Mouse (Mus musculus) G1E (cell line): ENCODE data around the gene Fhad1. TPM values are rescaled to one million over a fixed set of nuclear protein-coding genes. Genes with fewer than 3 reads are reported as not detected.

ENCODE experiments used
- ATAC-seq: 2 replicates; pipeline ENCODE4 v1.8.0; 2016; ENCODE audit warnings: mild to moderate bottlenecking; ENCODE audit not compliant: insufficient number of reproducible peaks, poor library complexity, low FRiP score, severe bottlenecking; ENCODE audit errors: extremely low read depth
- DNase-seq: peaks from one replicate; pipeline ENCODE4 v3.0.0; 2012; ENCODE audit warnings: low spot score
- H3K27me3 ChIP-seq: 2 replicates; pipeline ENCODE4 v1.6.1; 2012; ENCODE audit warnings: mild to moderate bottlenecking, low read length, inconsistent platforms; ENCODE audit not compliant: insufficient read depth
- H3K36me3 ChIP-seq: replicated peaks from 2 replicates; pipeline ENCODE3; 2012; ENCODE audit warnings: mild to moderate bottlenecking, inconsistent platforms
- H3K4me1 ChIP-seq: 2 replicates; pipeline ENCODE4 v1.6.1; 2012; ENCODE audit warnings: low read depth, low read length, inconsistent platforms, mixed read lengths; ENCODE audit not compliant: insufficient read depth
- H3K4me3 ChIP-seq: 2 replicates; pipeline ENCODE4 v1.5.1; 2012; ENCODE audit warnings: low read depth, mild to moderate bottlenecking, inconsistent platforms, low read length, moderate library complexity, mixed read lengths
- H3K9me3 ChIP-seq: replicated peaks from 2 replicates; pipeline ENCODE4 v1.6.1; 2012; ENCODE audit warnings: inconsistent platforms
- CTCF ChIP-seq: IDR thresholded peaks from 2 replicates; pipeline ENCODE4 v1.5.1; 2012; ENCODE audit warnings: low read depth, low read length, inconsistent platforms, mixed read lengths
- GATA1 ChIP-seq: IDR thresholded peaks from 2 replicates; pipeline ENCODE4 v1.6.1; 2012; ENCODE audit warnings: borderline replicate concordance, low read length, inconsistent platforms, mixed read lengths
- GATA2 ChIP-seq: IDR thresholded peaks from 2 replicates; pipeline ENCODE4 v1.6.1; 2012; ENCODE audit warnings: low read depth, low read length, inconsistent platforms, borderline replicate concordance
- POLR2AphosphoS5 ChIP-seq: IDR thresholded peaks from 2 replicates; pipeline ENCODE4 v1.6.1; 2012; ENCODE audit warnings: low read depth, low read length, inconsistent platforms; ENCODE audit not compliant: insufficient replicate concordance
- TAL1 ChIP-seq: conservative IDR thresholded peaks from 2 replicates; pipeline ENCODE4 v1.6.1; 2012; ENCODE audit warnings: low read depth, low read length, inconsistent platforms, mixed read lengths
- polyA plus RNA-seq: library from polyadenylated mRNA; stranded (reverse); fragments of >175 nt; gene quantifications from 2 replicates; pipeline ENCODE4 v1.2.3, GENCODE M21; 2012
- total RNA-seq, 2 experiments: library from RNA; stranded (forward) in 1 of 2; stranded (reverse) in 1 of 2; fragments of 200-1000 nt in 1 of 2; fragments of >200 nt in 1 of 2; fragmentation: Nextera tagmentation in 1 of 2; gene quantifications; 2 replicates each; pipeline ENCODE4 v1.2.3; 2014 to 2017

Fhad1 gene
- total RNA-seq (2014; fragmentation: Nextera tagmentation) = not detected in 2 replicates
- 0.11 TPM in 1 of 2 replicates, not detected in the other for total RNA-seq (2017)
- polyA plus RNA-seq = not detected in 2 replicates

- no peaks in the 10 kb centered on the region for H3K4me1 ChIP-seq
- no peaks in the 10 kb centered on the region for H3K27me3 ChIP-seq
- DNase-seq (no peak), ATAC-seq (no peak)
- no peak within 1 kb of the TSS; the same call in 1 of the 2 replicates for H3K4me3 ChIP-seq
- peaks cover 79% of the 10 kb centered on the region for H3K9me3 ChIP-seq
- no peak for TF ChIP-seq TAL1
- no peak for TF ChIP-seq POLR2AphosphoS5
- no peak for TF ChIP-seq GATA1
- no peak for TF ChIP-seq CTCF
- no peak for TF ChIP-seq GATA2
- no peaks in the 10 kb centered on the region for H3K36me3 ChIP-seq
Measured at GRCm38 (mm10) chr4:142014659-142015608, at the start of gene Fhad1. Fhad1 (minus strand) TSS chr4:142015082.

- Histone ChIP-seq H3K27me3 (no peaks in the 10 kb centered on the region), H3K36me3 (no peaks in the 10 kb centered on the region), H3K9me3 (peaks cover 91% of the 10 kb centered on the region), H3K4me1 (no peaks in the 10 kb centered on the region), H3K4me3 (no peak overlapping the region)
- DNase-seq = no peak
- TF ChIP-seq GATA1 (no peak), CTCF (no peak), GATA2 (no peak), TAL1 (no peak), POLR2AphosphoS5 (no peak)
- no peak for ATAC-seq
Measured at GRCm38 (mm10) chr4:142063057-142063534, 48.2 kb upstream of the Fhad1 start.

GRCm38 (mm10) chr4:142061485-142062240, 46.8 kb upstream of the Fhad1 start:
- H3K9me3 ChIP-seq = peaks cover 91% of the 10 kb centered on the region
- no peaks in the 10 kb centered on the region for H3K36me3 ChIP-seq
- no peak overlapping the region for H3K4me3 ChIP-seq
- H3K4me1 ChIP-seq = no peaks in the 10 kb centered on the region
- DNase-seq = no peak
- TF ChIP-seq TAL1 (no peak), CTCF (no peak), POLR2AphosphoS5 (no peak), GATA2 (no peak), GATA1 (no peak)
- no peak for ATAC-seq
- no peaks in the 10 kb centered on the region; the same call in 1 of the 2 replicates for H3K27me3 ChIP-seq

- TF ChIP-seq GATA1 = no peak
- no peak for TF ChIP-seq POLR2AphosphoS5
- no peak for TF ChIP-seq TAL1
- TF ChIP-seq CTCF = no peak
- no peak for TF ChIP-seq GATA2
- H3K27me3 ChIP-seq = no peaks in the 10 kb centered on the region; the same call in 1 of the 2 replicates
- ATAC-seq (no peak), DNase-seq (no peak)
- H3K9me3 ChIP-seq = peaks cover 89% of the 10 kb centered on the region
- no peak overlapping the region for H3K4me3 ChIP-seq
- no peaks in the 10 kb centered on the region for H3K4me1 ChIP-seq
- no peaks in the 10 kb centered on the region for H3K36me3 ChIP-seq
Measured at GRCm38 (mm10) chr4:142060455-142061378, 45.8 kb upstream of the Fhad1 start.

- DNase-seq (no peak), ATAC-seq (no peak)
- Histone ChIP-seq H3K9me3 (peaks cover 88% of the 10 kb centered on the region), H3K36me3 (no peaks in the 10 kb centered on the region), H3K4me1 (no peaks in the 10 kb centered on the region), H3K4me3 (no peak overlapping the region), H3K27me3 (no peaks in the 10 kb centered on the region; the same call in 1 of the 2 replicates)
- TF ChIP-seq CTCF (no peak), TAL1 (no peak), GATA1 (no peak), POLR2AphosphoS5 (no peak), GATA2 (no peak)
Measured at GRCm38 (mm10) chr4:142059841-142060193, 44.9 kb upstream of the Fhad1 start.
